Mouse (Mus musculus): ENCODE data around the gene Usp19. TPM values are rescaled to one million over a fixed set of nuclear protein-coding genes. Genes with fewer than 3 reads are reported as not detected.

The Usp19 gene
- polyA plus RNA-seq, 1 experiment, result 77.0 TPM

DNA sequence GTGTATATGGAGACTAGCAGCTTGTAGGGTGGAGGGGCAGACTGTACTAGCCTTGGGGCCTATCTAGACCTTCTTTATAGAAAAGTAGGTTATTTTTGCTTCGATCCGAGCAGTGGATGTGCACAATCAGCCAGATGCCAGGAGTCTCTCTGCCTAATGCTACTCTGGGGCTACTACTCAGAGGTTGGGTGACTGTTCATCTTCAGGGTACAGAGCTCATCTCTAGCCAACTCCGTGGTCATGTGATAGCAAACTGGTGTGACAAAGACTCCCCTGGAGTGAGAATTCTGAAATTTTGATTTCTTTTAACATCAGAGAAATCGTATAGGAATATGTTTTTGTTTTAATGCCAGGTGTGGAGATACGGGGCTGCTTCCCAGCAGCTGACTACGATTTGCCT lies 37.5 kb upstream of the Usp19 start:
- H3K27ac ChIP-seq (ENCODE audit: insufficient read depth, low read length), result peak overlapping the region; percentile 16; the same call in 1 of the 2 replicates
- no peak for TF ChIP-seq POLR2A (IDR thresholded peaks at IDR 0.05; ENCODE audit: low read depth, low read length)
- TF ChIP-seq CTCF (IDR thresholded peaks at IDR 0.05; ENCODE audit: borderline replicate concordance, insufficient read depth, low read length), result no peak
- H3K4me1 ChIP-seq (ENCODE audit: control insufficient read depth, insufficient read depth, low read length), result no peaks in the 10 kb centered on the region; the same call in 1 of the 2 replicates
- peak overlapping the region; percentile 1; the same call in 1 of the 2 replicates for H3K4me3 ChIP-seq (ENCODE audit: insufficient read depth, low read length)

DNA sequence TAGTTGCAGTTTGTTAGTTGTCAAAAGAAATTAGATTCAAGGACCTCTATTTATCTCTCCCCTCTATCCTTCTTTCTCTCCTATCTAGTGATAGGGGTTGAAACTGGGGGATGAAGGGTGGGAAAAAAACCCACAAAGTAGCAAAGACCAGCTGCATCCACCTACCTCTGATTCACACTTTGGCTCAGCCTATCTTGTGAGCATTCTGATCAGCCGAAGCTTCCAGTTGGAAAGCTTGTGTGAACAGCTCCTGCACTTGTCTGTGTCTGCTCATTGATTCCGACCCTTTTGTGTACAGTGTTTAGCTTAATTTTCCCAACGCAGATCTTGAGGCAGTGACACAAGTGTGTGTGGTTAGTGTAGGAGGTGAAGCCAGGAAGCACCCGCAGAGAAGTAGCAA lies 36.9 kb upstream of the Usp19 start:
- Histone ChIP-seq H3K27ac (ENCODE audit: insufficient read depth, low read length) (no peak overlapping the region), H3K4me3 (ENCODE audit: insufficient read depth, low read length) (no peak overlapping the region), H3K4me1 (ENCODE audit: control insufficient read depth, insufficient read depth, low read length) (no peaks in the 10 kb centered on the region; the same call in 1 of the 2 replicates)
- no peak for TF ChIP-seq CTCF (IDR thresholded peaks at IDR 0.05; ENCODE audit: borderline replicate concordance, insufficient read depth, low read length)
- no peak for TF ChIP-seq POLR2A (IDR thresholded peaks at IDR 0.05; ENCODE audit: low read depth, low read length)

DNA sequence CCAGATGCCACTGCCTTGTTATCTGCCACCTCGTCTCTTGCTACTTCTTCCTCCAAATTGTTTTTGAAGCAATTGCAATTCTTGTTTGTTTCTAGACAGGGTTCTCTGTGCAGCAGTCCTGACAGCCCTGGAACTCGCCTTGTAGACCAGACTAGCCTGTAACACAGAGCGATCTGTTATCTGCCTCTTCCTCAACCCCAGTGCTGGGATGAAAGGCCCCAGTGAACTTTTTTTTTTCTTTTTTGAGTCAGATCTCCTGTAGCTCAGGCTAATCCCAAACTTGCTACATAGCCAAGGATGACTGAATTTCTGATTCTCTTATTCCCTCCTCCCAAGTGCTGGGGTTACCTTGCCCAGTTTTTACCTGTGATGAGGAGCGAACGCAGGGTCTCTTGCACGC lies 36.0 kb upstream of the Usp19 start:
- Histone ChIP-seq H3K27ac (ENCODE audit: insufficient read depth, low read length) (no peak overlapping the region), H3K4me1 (ENCODE audit: control insufficient read depth, insufficient read depth, low read length) (no peaks in the 10 kb centered on the region; the same call in 1 of the 2 replicates), H3K4me3 (ENCODE audit: insufficient read depth, low read length) (no peak overlapping the region)
- TF ChIP-seq POLR2A (IDR thresholded peaks at IDR 0.05; ENCODE audit: low read depth, low read length), result no peak

GRCm38 (mm10) chr9:108455747-108456571 lies 34.4 kb upstream of the Usp19 start:
- Histone ChIP-seq H3K4me3 (ENCODE audit: insufficient read depth, low read length) (no peak overlapping the region), H3K27ac (ENCODE audit: insufficient read depth, low read length) (no peak overlapping the region), H3K4me1 (ENCODE audit: control insufficient read depth, insufficient read depth, low read length) (no peaks in the 10 kb centered on the region)
- TF ChIP-seq POLR2A (IDR thresholded peaks at IDR 0.05; ENCODE audit: low read depth, low read length), result no peak
- no peak for TF ChIP-seq CTCF (IDR thresholded peaks at IDR 0.05; ENCODE audit: borderline replicate concordance, insufficient read depth, low read length)

DNA sequence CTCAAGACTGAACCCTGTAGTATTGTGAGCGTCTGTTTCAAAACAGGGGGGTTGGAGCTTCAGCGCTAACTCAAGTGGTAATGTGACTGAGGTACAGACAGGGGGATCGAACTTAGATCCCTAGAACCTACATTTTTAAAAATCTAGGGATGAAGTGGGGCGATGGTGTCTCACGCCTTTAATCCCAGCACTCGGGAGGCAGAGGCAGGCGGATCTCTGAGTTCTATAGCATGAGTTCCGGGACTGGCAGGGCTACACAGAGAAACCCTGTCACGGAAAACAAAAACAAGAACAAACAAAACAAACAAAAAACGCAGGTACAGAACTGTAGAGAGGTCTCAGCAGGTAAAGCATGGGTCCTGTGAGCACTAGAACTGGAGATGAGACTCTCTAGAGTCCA lies 33.4 kb upstream of the Usp19 start:
- H3K4me3 ChIP-seq (ENCODE audit: insufficient read depth, low read length), result no peak overlapping the region
- H3K4me1 ChIP-seq (ENCODE audit: control insufficient read depth, insufficient read depth, low read length), result peaks cover 2% of the 10 kb centered on the region; the same call in 1 of the 2 replicates
- H3K27ac ChIP-seq (ENCODE audit: insufficient read depth, low read length), result no peak overlapping the region
- TF ChIP-seq CTCF (IDR thresholded peaks at IDR 0.05; ENCODE audit: borderline replicate concordance, insufficient read depth, low read length), result no peak
- TF ChIP-seq POLR2A (IDR thresholded peaks at IDR 0.05; ENCODE audit: low read depth, low read length), result no peak

- Histone ChIP-seq H3K4me3 (ENCODE audit: insufficient read depth, low read length) (0 out of 2 replicates have a peak overlapping the region, but pooled peaks have one; percentile 19), H3K4me1 (ENCODE audit: control insufficient read depth, insufficient read depth, low read length) (peaks cover 2% of the 10 kb centered on the region; the same call in 1 of the 2 replicates), H3K27ac (ENCODE audit: insufficient read depth, low read length) (no peak overlapping the region)
- no peak for TF ChIP-seq POLR2A (IDR thresholded peaks at IDR 0.05; ENCODE audit: low read depth, low read length)
These were observed 30.5 kb upstream of the Usp19 start for GRCm38 (mm10) chr9:108459939-108460318.

- Histone ChIP-seq H3K4me1 (ENCODE audit: control insufficient read depth, insufficient read depth, low read length) (peaks cover 2% of the 10 kb centered on the region; the same call in 1 of the 2 replicates), H3K4me3 (ENCODE audit: insufficient read depth, low read length) (peak within 1 kb of the TSS; percentile 86), H3K27ac (ENCODE audit: insufficient read depth, low read length) (peak within 1 kb of the TSS; percentile 20; the same call in 1 of the 2 replicates)
- TF ChIP-seq POLR2A (IDR thresholded peaks at IDR 0.05; ENCODE audit: low read depth, low read length) (peak; percentile 38), CTCF (IDR thresholded peaks at IDR 0.05; ENCODE audit: borderline replicate concordance, insufficient read depth, low read length) (no peak)
These were observed 29.9 kb upstream of the Usp19 start, which contains the start of gene Ccdc71 for GRCm38 (mm10) chr9:108460319-108461178. Gene Ccdc71 (plus strand): TSS chr9:108460527.

DNA sequence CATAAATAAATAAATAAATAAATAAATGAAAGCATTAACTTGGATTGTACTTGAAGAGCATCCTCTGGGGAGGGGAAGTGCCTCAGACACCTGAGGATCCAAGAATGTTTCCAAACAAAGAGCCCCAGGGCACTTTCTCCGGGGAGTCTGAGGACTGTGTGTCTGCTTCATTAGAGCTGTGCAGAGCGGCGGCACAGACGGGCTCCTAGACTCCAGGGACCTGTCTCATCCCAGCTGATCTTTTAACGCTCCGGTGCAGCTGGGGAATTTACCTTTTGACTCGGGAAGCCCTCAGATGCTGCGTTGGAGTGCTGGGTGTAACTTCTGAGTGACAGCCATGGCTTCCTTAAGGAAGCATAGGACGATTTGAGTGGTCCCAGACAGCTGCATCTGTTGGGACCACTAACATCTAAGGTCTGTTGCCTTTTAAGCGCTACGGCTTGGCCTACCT lies 29.2 kb upstream of the Usp19 start, which contains the start of gene Klhdc8b:
TSS of gene Klhdc8b (minus strand) at position 401 of the 451 bp plus-strand sequence.
- Histone ChIP-seq H3K4me3 (ENCODE audit: insufficient read depth, low read length) (peak within 1 kb of the TSS; percentile 86), H3K27ac (ENCODE audit: insufficient read depth, low read length) (peak within 1 kb of the TSS; percentile 20; the same call in 1 of the 2 replicates), H3K4me1 (ENCODE audit: control insufficient read depth, insufficient read depth, low read length) (peaks cover 2% of the 10 kb centered on the region; the same call in 1 of the 2 replicates)
- TF ChIP-seq CTCF (IDR thresholded peaks at IDR 0.05; ENCODE audit: borderline replicate concordance, insufficient read depth, low read length) (no peak), POLR2A (IDR thresholded peaks at IDR 0.05; ENCODE audit: low read depth, low read length) (no peak)

DNA sequence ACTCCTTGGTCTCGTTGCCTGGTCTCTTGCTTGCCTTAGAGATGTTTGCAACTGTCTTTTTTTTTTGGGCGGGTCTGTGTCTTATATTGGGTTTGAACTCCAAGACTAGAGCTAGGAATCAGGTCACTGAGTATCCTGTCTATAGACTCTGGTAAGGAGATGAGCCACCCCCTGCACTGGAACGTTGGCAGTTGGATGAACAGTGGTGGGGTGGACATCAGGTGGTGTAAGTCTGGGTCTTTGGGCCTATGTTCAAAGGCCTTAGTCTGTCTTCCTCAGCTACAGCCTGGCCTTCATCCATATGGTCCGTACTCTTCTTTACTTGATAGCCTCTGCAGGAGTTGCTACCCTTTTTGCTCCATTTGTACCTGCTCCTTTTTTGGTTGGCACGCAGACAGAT lies 28.7 kb upstream of the Usp19 start:
- H3K4me1 ChIP-seq (ENCODE audit: control insufficient read depth, insufficient read depth, low read length), result peaks cover 2% of the 10 kb centered on the region; the same call in 1 of the 2 replicates
- peak overlapping the region; percentile 86 for H3K4me3 ChIP-seq (ENCODE audit: insufficient read depth, low read length)
- no peak overlapping the region for H3K27ac ChIP-seq (ENCODE audit: insufficient read depth, low read length)
- TF ChIP-seq POLR2A (IDR thresholded peaks at IDR 0.05; ENCODE audit: low read depth, low read length) (no peak), CTCF (IDR thresholded peaks at IDR 0.05; ENCODE audit: borderline replicate concordance, insufficient read depth, low read length) (no peak)
